Mouse (Mus musculus) limb, embryonic 11.5 days (tissue): ENCODE results near the gene Shcbp1l. TPM values are rescaled to one million over a fixed set of nuclear protein-coding genes. Genes with fewer than 3 reads are reported as not detected.
"Not testable (repeated sequence)": the region's sequence is repeated elsewhere in the genome, so short reads cannot be mapped to it uniquely, and the experiment has no call there.

Experiments
- ATAC-seq: fragments of 200-750 bp; cut with Nextera tagmentation; 2 replicates; pipeline ENCODE4 v1.8.0; 2017; ENCODE audit warnings: low read depth; ENCODE audit not compliant: insufficient number of reproducible peaks, low FRiP score, low TSS enrichment
- DNase-seq: peaks from one replicate; pipeline ENCODE4 v3.0.0-alpha.2; 2015; ENCODE audit warnings: low spot score
- H3K27ac ChIP-seq: fragments of 300-500 bp; sonication (generic); replicated peaks from 2 replicates; pipeline ENCODE4 v1.5.1; 2014; ENCODE audit warnings: low read depth, mild to moderate bottlenecking, low read length
- H3K27me3 ChIP-seq: fragments of 300-500 bp; sonication (generic); 2 replicates; pipeline ENCODE4 v1.6.1; 2014; ENCODE audit warnings: mild to moderate bottlenecking, low read length, mixed read lengths; ENCODE audit not compliant: control insufficient read depth, insufficient read depth
- H3K36me3 ChIP-seq: fragments of 300-500 bp; sonication (generic); 2 replicates; pipeline ENCODE4 v1.6.1; 2014; ENCODE audit warnings: mild to moderate bottlenecking, low read length, moderate library complexity, mixed read lengths; ENCODE audit not compliant: control insufficient read depth, insufficient read depth
- H3K4me1 ChIP-seq: fragments of 300-500 bp; sonication (generic); 2 replicates; pipeline ENCODE4 v1.6.1; 2014; ENCODE audit warnings: low read length, mixed read lengths; ENCODE audit not compliant: control insufficient read depth, insufficient read depth
- H3K4me2 ChIP-seq: fragments of 300-500 bp; sonication (generic); 2 replicates; pipeline ENCODE4 v1.6.1; 2014; ENCODE audit warnings: low read depth, mild to moderate bottlenecking, moderate library complexity; ENCODE audit not compliant: severe bottlenecking
- H3K4me3 ChIP-seq: fragments of 300-500 bp; sonication (generic); 2 replicates; pipeline ENCODE4 v1.5.1; 2014; ENCODE audit warnings: low read depth, low read length
- H3K9ac ChIP-seq: fragments of 300-500 bp; sonication (generic); 2 replicates; pipeline ENCODE4 v1.6.1; 2014; ENCODE audit warnings: mild to moderate bottlenecking, low read length
- H3K9me3 ChIP-seq: fragments of 300-500 bp; sonication (generic); 2 replicates; pipeline ENCODE4 v1.6.1; 2016; ENCODE audit warnings: low read length; ENCODE audit not compliant: control insufficient read depth
- WGBS: fragments of 180-500 bp; shearing (Covaris S2); extraction: QIAGEN DNeasy Blood & Tissue Kit; methylation state at CpG from one replicate; pipeline ENCODE4 v1.1.7; 2014; 5-methylcytosine and 5-hydroxymethylcytosine counted together
- polyA plus RNA-seq: library from polyadenylated mRNA; unstranded; fragments of >200 nt; fragmentation: Nextera tagmentation; extraction: Ambion mirVana; gene quantifications from 2 replicates; pipeline ENCODE4 v1.2.1, GENCODE M21; 2014

Shcbp1l gene
- polyA plus RNA-seq, 1 experiment from 2014 or later = 0.23 TPM

GRCm38 (mm10) chr1:153414114-153414723 lies 10.7 kb upstream of the Shcbp1l start:
- H3K4me1 ChIP-seq, H3K9me3 ChIP-seq, H3K27ac ChIP-seq, H3K27me3 ChIP-seq, H3K4me3 ChIP-seq, DNase-seq, H3K9ac ChIP-seq, ATAC-seq, H3K36me3 ChIP-seq, H3K4me2 ChIP-seq: not testable (repeated sequence)
- 89% methylated on average over 24 of the region's 24 CpGs for WGBS

- no peaks in the 10 kb centered on the region for H3K36me3 ChIP-seq
- 84% methylated on average over 4 of the region's 4 CpGs for WGBS
- no peak overlapping the region for H3K4me3 ChIP-seq
Measured at GRCm38 (mm10) chr1:153414962-153415361, 10.0 kb upstream of the Shcbp1l start.

GRCm38 (mm10) chr1:153415742-153416141 lies 9.2 kb upstream of the Shcbp1l start:
- H3K36me3 ChIP-seq, DNase-seq, H3K27me3 ChIP-seq, H3K9ac ChIP-seq, H3K4me3 ChIP-seq, H3K9me3 ChIP-seq, H3K4me2 ChIP-seq, H3K27ac ChIP-seq, ATAC-seq, H3K4me1 ChIP-seq: not testable (repeated sequence)
- WGBS = 73% methylated on average over 2 of the region's 5 CpGs

More at GRCm38 (mm10) chr1:153414962-153415361, 10.0 kb upstream of the Shcbp1l start:
- DNase-seq (no peak), ATAC-seq (no peak)
- H3K9ac ChIP-seq = no peak overlapping the region
- no peak overlapping the region for H3K27ac ChIP-seq
- no peaks in the 10 kb centered on the region for H3K9me3 ChIP-seq
- no peaks in the 10 kb centered on the region for H3K27me3 ChIP-seq
- no peaks in the 10 kb centered on the region for H3K4me1 ChIP-seq
- no peak overlapping the region for H3K4me2 ChIP-seq

- H3K4me1 ChIP-seq, H3K9ac ChIP-seq, ATAC-seq, H3K27me3 ChIP-seq, H3K4me2 ChIP-seq, DNase-seq, H3K27ac ChIP-seq, H3K4me3 ChIP-seq, H3K9me3 ChIP-seq, H3K36me3 ChIP-seq: not testable (repeated sequence)
- 85% methylated on average over 3 of the region's 3 CpGs for WGBS
Measured at GRCm38 (mm10) chr1:153416271-153416832, 8.6 kb upstream of the Shcbp1l start.

- not testable (repeated sequence) for H3K9me3 ChIP-seq, H3K9ac ChIP-seq, H3K4me1 ChIP-seq, H3K4me2 ChIP-seq, ATAC-seq, H3K27me3 ChIP-seq, DNase-seq, H3K4me3 ChIP-seq, H3K36me3 ChIP-seq, H3K27ac ChIP-seq
- WGBS = 77% methylated on average over 4 of the region's 4 CpGs
Measured at GRCm38 (mm10) chr1:153417805-153418204, 7.2 kb upstream of the Shcbp1l start.

GRCm38 (mm10) chr1:153424271-153424670 lies 691 bp upstream of the Shcbp1l start:
- 34% methylated on average over 12 of the region's 12 CpGs for WGBS
- peak overlapping the region; percentile 98 for H3K4me2 ChIP-seq
- no peak overlapping the region for H3K27ac ChIP-seq
- 0 out of 2 replicates have a peak, but pooled peaks cover 2% of the 10 kb centered on the region for H3K4me1 ChIP-seq
- peak overlapping the region; percentile 42; the same call in 1 of the 2 replicates for H3K4me3 ChIP-seq
- ATAC-seq (no peak), DNase-seq (no peak)
- peaks cover 10% of the 10 kb centered on the region for H3K27me3 ChIP-seq
- H3K36me3 ChIP-seq = no peaks in the 10 kb centered on the region
- no peak overlapping the region for H3K9ac ChIP-seq
- no peaks in the 10 kb centered on the region for H3K9me3 ChIP-seq

- Histone ChIP-seq H3K4me2 (no peak overlapping the region), H3K36me3 (no peaks in the 10 kb centered on the region), H3K9ac (no peak overlapping the region), H3K4me3 (no peak overlapping the region), H3K9me3 (no peaks in the 10 kb centered on the region), H3K27ac (no peak overlapping the region), H3K4me1 (no peaks in the 10 kb centered on the region), H3K27me3 (no peaks in the 10 kb centered on the region; the same call in 1 of the 2 replicates)
- 72% methylated on average over 7 of the region's 7 CpGs for WGBS
- ATAC-seq (no peak), DNase-seq (no peak)
Measured at GRCm38 (mm10) chr1:153431158-153431557, 6.2 kb downstream of the Shcbp1l start.

GRCm38 (mm10) chr1:153431701-153432100 lies 6.7 kb downstream of the Shcbp1l start:
- no peaks in the 10 kb centered on the region for H3K36me3 ChIP-seq
- ATAC-seq = no peak
- 81% methylated on average over 10 of the region's 10 CpGs for WGBS

More at GRCm38 (mm10) chr1:153431701-153432100, 6.7 kb downstream of the Shcbp1l start:
- no peak for DNase-seq
- Histone ChIP-seq H3K9me3 (no peaks in the 10 kb centered on the region), H3K4me3 (no peak overlapping the region), H3K27ac (no peak overlapping the region), H3K4me2 (no peak overlapping the region), H3K27me3 (no peaks in the 10 kb centered on the region; the same call in 1 of the 2 replicates), H3K4me1 (no peaks in the 10 kb centered on the region), H3K9ac (no peak overlapping the region)
